Mouse (Mus musculus) cerebral cortex, adult 2 months (tissue): ENCODE measurements around the gene Zbtb20.

Experiments
- WGBS: fragments of 180-500 bp; shearing (Covaris S2); methylation state at CpG from one replicate; pipeline ENCODE4 v1.1.7; 2018; 5-methylcytosine and 5-hydroxymethylcytosine counted together

The Zbtb20 gene

DNA sequence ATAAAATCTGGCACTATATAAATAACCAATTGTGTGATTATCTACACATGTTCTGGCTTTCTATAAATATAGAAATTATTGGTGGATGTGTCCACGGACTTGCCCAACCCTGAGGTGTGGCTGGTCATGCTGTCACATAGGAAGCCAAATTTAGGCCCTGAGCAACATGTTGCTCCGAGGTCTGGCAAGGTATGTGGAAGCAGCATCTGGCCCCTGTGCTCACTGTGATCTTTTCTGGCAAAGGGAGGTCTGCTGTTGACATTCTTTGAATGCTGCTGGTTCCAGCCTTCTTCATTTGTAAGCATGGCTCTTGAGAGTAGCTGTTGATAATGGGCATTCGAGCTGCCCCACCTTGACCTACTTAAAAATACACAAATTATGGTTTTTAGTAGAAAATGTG lies 35.0 kb downstream of the Zbtb20 start:
- 31% methylated on average over 3 of the region's 3 CpGs for WGBS

DNA sequence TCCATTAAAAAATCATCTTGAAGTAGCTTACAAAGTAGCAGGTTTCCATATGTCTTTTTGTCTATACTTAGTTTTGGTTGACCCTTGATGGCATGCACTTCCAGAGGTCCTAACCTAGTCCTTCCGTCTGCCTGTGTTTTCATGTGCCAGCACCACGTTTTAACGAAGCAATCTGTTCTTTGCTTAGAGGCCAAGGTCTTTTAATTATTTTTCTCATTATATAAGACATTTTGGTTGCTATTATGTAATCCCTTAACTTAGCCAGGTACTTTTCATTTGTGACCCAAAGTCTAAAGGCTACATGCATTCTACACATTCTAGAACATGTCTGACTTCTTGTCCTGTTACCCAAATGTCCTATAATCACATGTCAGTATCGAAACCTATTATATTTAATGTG lies 35.6 kb downstream of the Zbtb20 start:
- 62% methylated on average over 4 of the region's 4 CpGs for WGBS

DNA sequence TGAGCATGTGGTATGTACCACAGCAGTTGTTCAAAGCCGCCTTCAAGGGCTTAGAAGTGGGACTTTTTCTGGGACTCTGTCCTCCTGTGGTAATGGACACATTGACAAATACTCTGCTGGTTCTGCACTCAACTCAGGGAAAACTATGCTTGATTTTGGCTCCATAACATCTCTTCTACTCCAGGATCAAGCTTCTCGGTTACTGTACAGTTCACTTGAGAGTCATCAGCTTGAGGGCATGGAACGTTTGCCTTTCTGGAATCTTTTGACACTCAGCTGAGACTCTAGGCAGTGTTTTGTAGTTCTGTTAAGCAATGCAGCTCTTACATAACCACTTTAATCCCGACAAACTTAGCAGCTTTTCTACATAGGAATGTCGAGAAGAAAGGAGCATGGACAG lies 36.1 kb downstream of the Zbtb20 start:
- 64% methylated on average over 5 of the region's 5 CpGs for WGBS

DNA sequence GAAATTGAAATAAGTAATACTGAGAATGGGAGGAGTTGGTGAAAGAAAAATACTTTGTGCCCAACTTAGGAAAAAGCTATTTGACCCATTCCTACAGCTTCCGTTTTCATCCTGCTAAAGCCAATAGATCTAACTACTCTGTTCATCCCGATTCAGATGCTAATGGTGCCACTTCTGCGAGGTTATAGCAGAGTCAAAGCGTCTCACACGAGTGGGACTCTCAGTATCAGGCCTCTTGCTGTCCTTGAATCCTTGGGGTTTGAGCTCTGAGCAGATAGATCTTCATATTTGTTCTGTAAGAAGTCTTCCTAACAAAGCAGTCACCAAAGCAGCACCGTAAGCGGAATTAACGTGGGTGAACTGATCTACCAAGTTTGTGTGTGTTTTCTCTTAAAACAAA lies 37.6 kb downstream of the Zbtb20 start:
- WGBS = 82% methylated on average over 8 of the region's 8 CpGs

DNA sequence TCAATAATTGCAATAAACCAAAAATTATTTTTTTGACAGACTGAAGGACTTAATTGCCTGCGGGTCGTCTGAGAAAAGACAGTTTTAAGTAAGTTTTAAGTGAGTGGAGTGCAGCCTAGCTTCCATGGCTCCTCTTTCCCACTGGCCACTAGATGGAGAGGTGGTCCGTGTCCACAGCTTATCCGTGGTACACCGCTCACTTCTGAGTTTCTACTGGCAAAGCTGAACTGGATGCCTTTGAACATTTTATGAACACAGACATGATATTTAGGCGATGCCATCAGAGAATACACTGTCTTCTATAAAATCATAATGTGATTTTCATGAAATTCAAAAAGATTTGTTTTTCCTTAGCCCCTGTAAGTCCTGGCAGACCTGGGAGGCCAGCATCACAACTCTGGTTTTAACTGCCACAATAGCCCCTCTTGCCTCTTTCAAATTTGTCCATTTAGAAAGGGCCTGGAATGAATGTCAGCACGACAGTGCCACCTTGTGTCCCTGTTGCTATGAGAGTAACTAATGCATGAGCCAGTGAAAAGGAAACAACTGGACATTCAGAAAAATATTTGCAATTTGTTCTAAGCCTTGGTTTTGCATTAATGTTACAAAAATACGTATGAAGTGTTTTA lies 38.9 kb downstream of the Zbtb20 start:
- WGBS = 37% methylated on average over 8 of the region's 8 CpGs

DNA sequence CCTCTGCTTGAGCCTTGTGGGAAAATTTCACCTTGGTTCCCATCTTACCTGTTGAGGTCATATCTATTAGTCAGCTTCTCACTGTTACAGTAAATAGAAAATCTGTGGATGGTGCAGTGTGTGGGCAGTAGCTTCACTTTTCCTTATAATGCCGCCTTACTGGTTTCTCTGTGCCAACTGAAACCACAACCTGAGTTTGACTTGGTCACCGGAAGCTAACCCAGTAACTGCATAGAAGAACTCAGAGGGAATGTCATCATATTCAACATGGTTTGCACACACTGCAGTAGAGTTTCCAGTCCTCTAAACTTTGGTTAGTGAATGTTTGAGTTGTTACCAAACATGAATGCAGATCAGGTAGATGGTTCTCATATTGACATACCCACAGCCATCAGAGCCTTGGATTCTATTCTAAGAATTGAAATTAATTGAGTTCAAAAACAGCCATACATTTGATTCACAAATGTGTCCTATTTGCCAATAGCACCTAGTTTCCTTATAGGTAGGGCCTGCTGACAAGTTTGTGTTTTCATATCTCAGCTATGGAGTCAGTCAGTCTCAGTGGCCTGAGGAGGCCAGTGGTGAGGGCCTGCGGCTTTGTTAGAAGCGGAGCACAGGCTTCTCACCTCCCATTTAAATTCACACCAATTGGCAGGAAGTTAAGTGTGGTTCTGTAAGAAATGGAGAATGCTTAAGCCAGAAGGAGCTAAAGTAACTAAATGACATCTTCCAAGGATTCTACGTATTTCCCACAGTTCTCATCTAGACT lies 44.5 kb downstream of the Zbtb20 start:
- 86% methylated on average over 5 of the region's 5 CpGs for WGBS

DNA sequence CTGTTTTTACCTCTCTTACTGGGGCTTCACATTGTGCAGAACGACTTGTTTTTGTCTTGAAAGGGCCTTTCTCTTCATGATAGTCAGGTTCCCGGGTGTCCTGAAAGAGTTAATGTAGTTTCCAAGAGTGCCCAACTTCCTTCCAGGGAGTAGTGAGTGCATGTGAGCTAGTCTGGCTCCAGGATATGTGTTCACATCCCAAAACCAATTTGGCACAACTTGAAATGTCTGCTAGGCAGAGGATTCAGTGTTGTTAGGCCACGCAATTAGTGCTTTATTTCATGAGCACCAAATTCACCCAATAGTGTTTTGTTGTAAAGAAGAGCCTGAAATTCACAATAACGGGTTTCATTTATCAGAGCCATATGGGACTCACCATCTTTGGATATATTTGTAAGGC lies 45.8 kb downstream of the Zbtb20 start:
- 62% methylated on average over 4 of the region's 4 CpGs for WGBS

DNA sequence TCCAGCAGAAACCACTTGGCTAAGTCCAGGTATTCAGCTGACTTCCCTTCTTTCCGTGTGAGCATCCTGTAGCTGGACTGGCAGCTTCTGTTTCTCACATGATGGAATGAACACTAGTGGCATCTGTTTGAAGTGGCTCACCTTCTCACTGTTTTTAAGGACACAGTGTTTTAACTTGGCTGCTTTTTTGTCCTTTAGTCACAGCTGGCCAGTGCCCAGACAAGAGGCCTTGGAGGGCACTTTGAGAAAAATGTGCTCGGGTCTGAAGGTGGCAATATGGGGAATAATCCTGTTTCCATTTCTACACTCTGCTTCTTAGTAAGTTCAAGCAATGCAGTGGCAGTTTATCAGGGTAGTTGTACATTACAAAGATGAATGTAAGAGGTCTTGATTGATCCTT lies 62.5 kb downstream of the Zbtb20 start:
- WGBS = 61% methylated on average over 2 of the region's 2 CpGs

DNA sequence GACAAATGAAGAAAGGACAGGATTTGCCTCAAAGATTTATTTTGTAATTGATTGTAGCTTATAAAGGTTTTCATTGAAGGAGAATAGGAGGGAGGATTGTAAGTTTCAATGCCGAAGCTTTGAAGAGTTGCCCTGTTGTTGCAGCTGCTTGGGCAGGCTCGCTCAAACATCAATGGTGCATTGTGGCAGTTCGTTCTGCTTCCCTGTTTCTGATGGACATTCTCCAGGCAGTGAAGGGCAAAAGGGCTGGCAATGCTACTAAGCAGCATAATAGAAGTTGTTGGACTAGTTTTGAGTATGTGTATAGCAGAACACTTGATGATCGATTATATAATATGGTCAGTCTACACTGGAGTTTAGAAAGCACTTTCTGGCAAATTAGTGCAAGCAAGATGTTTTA lies 71.3 kb downstream of the Zbtb20 start:
- 49% methylated on average over 4 of the region's 4 CpGs for WGBS

DNA sequence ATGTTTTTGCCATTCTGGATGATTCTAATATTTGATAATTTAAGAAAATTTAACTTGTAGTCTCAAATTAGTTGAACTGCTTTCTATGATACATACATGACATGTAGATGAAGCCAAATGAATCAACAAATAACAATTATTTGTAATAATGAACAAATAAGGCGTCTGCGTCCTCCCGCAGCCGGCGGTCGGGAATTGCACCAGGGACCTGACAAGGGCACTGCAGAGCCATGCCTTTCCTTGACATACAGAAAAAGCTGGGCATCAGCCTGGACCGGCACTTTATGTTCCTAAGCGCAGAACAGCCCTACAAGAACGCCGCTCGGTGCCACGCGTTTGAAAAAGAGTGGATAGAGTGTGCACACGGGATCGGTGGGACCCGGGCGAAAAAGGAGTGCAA lies 79.7 kb downstream of the Zbtb20 start:
- WGBS = 98% methylated on average over 17 of the region's 17 CpGs

DNA sequence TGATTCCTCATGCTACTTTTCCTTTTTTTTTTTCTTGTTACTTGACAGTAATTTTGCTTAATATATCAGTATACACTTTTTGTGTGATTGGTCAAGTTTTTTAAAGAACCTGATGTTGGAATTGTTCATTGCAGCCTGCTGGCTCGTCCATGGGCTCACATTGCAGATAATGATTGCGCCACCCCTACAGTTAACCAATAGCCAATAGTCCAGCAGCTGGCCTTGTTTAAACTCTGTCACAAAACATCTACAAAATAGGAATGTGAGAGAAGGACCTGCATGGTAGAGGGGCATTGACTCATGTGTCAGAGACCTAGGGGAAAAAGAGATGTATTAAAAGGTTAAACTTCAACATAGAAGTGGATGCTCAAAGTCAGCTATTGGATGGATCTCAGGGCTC lies 97.2 kb downstream of the Zbtb20 start:
- WGBS = 94% methylated on average over 2 of the region's 2 CpGs

DNA sequence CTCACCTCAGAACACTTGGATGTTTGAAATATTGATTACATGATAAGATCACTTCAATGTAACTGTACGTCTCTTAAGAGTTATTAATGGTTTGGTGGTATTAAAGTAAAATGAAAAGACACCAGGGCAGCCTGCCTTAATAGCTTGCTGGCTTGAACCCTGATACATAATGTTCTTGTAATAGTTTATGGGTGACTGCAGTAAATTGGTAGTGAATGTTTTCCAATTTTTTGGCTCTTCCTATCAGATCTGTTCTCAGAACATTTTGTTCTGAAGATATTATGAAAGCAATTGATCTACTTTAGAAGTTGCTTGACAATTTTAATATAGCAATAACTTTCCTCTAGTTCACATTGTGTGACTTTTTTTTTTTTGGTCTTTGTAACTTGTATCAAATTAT lies 123.2 kb downstream of the Zbtb20 start:
- 91% methylated on average over 1 of the region's 1 CpGs for WGBS

DNA sequence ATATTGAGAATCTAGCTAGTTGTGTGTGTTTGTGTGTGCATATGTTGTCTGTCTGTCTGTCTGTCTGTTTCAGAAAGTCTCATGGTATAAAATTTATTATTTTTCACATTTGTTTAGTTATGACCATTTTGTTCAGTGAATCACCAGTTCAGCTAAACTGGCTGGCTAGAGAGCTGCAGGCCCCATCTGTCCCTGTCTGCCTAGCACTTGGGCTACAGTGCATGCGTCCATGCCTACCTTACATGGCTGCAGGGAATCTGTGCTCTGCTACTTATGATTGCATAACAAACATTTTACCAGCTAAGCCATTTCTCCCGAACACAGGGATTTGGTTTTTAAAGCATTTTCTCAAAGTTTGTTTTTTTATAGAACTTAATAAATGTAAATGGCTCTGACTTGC lies 150.7 kb downstream of the Zbtb20 start:
- 80% methylated on average over 2 of the region's 2 CpGs for WGBS

DNA sequence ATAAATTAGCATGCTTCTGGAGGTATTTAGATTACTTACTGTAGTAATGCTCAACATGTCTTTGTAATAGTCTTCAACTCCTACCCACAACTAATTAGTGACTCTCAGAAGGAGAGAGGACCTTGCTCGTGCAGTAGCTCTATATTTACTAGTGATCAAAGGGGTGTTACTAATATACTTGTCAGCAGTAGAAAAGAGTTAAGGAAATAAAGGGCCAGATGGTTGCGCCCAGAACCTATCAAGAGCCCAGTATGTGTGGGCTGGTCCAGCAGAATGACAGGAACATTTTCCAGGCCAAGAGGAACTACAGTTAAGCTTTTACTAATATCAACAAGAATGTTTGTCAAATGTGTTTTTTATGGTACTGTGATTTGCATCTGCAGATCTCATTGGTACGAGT lies 153.6 kb downstream of the Zbtb20 start:
- 80% methylated on average over 3 of the region's 3 CpGs for WGBS

DNA sequence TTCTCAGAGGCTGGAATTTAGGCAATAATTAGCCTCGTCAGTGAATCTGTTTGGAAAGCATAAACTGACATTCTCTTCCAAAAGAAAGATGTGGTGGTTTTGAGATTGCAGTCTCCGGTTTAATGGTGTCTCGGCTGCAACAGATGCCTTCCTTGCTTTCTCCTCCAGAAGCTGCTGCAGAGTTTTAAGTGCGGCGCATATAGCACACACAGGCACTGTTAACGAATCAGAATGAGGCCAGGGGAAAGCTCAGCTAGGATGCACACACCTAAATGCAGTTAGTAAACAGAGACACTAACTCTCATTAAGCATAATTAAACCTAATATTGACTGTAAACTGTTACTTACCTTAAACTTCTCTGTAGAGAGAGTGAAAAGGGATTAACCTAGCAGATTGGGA lies 160.0 kb downstream of the Zbtb20 start:
- WGBS = 52% methylated on average over 6 of the region's 6 CpGs

DNA sequence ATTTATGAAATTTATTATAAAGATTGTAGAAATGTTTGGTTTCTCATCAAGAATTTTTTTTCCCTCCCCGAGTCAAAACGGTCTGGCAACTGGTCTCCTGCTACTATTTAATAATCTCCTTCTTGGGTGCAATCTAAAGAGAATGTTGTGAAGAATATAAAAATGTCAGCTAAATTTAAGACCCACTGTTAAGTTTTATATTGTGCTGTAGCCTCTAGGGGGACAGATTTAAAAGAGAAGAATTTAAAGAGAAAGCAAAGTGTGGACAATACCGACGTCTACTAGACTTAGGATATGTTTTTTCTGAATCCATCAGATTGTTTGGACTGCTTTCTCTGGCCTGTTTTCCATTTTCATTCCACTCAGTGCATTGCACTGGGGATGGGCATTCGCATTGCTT lies 160.8 kb downstream of the Zbtb20 start:
- whole genome bisulfite sequencing = 70% methylated on average over 5 of the region's 5 CpGs

DNA sequence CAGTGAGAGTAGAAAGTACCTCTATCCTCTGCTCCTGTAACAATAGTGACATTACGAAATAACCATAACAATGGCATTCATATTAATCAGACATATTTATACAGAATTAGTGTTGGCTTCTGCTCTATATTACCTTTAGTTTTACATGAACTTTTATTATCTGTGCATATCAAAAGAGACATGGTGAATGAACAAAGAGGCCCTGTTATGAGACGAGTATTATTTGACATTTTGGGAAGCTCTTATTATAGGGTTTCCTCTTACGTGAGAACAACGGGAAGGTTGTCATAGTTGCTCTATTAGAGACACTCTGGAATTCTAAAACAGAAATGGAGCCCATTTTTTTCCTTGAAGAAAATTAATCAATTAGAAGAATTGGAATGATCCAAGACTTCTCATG lies 161.6 kb downstream of the Zbtb20 start:
- 80% methylated on average over 4 of the region's 4 CpGs for WGBS

DNA sequence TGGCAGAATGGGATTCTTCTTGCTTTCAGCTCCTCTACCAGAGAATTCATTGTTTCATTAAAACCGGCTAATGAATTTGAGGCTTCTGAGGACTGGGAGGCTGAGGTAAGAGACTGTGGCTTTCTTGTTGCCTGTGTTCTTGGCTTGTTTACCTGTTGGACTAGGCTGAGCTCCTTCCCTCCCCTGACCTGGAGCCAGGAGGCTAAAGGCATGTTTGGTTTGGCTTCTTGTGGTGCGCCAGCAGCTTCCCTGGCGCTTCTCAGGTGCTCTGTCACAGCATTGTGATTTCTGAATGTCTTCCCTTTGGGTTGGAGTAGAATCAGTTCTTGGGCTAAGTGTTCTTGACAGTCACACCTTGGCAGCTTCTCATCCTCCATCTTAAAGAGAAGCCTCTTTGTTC lies 171.0 kb downstream of the Zbtb20 start:
- WGBS = 85% methylated on average over 3 of the region's 3 CpGs

DNA sequence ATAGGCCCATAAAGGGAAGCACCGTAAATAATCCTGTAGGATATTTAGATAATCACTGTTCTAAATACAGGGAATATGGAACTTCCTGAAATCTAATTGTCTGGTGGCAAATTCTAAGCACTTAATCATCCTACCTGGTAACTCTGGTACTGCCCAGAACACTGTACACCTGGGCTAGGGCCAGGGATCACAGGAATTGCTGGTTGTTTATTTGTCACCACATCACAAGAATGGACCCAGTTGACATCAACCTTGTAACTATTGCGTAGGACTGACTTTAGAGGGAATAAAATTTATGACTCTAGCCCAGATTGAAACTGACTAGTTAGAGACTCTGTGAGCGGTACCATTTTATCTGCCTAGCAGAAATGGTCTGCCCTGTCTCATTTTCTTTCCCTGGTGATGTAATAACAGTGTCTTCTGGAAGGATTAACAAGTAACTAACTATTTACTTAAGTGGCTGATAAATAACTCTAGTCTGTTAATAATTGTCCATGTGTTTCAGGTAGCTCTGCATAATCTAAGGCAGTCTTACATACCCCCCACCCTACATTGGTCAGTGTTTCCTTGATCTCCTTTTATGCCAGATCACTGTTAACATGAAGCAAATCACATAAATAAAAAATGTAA lies 194.1 kb downstream of the Zbtb20 start:
- 92% methylated on average over 3 of the region's 3 CpGs for WGBS

DNA sequence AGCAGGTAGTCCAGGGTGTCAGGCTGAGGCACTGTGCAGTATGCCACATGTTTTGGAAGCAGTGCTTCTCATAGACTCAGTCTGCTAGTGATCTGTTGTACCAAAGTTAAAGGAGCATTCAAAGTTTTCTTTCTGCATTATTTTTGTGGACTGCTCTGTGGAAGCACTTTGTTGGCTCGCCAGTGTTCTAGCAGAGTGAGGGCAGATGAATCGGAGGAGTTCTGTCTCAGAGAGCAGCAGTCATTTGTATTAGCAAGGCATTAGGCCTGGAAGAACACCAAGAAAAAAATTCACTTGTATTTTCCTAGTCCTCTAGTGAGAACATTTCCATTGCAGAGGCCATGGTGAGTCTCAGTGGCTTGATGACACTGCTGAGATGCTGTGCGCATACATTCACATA lies 196.2 kb downstream of the Zbtb20 start:
- 78% methylated on average over 3 of the region's 3 CpGs for WGBS

DNA sequence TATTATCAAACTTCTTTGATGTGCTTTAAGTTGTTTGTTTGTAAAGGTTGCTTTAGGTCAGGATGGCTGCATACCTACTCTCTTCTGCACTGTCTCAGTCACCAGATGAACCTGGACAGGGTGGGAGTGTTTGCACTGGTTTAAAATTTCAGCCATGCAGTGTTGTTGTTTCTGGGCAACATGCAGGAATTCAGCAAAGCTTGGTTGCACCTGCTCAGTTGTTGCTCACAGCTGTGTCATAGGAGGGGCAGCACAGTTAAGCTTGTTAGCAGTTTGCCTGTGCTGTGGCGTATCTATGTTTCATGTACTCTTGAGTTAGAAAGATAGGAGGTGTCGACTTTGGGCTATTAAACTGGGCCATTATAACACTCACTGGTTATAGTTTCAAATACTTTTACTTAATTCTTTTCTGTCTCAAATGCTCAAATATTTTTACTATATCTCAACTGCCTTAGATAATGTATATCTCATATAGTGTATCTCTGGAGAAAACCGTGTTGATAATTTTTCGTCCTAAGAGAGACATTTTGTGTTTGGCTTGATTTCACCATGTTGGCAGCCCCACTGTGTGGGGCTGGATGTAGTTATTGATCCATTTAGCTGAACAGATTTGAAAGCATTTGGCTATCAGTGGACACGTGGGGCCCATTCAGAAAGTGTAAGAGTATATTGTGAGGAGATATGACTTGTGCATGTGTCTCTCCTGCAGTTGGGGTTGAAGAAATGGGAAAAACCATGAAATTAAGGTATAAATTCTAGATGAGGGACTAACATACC lies 197.3 kb downstream of the Zbtb20 start:
- 93% methylated on average over 5 of the region's 5 CpGs for WGBS

DNA sequence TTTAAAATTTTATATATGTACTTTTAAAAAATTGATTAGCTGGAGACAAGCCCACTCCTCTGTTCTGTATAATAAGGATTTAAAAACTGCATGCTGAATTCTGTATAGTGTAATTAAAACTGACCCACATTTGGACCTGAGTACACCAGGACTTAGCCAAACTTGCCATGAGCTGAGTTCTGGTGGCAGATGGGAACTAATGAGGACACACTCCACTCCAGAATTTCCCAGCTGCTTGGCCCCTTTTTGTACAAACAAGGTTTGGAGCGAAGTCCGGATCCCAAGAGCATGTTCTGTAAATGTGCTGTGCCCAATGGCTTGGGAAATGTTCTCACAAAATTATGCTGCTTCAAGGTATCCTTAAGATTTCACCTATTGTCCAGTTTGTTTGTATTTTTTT lies 204.7 kb downstream of the Zbtb20 start:
- 58% methylated on average over 2 of the region's 2 CpGs for WGBS
